Mouse (Mus musculus): ENCODE results near the gene Rasl11b. TPM values are rescaled to one million over a fixed set of nuclear protein-coding genes. Genes with fewer than 3 reads are reported as not detected.

Gene Rasl11b
- 134 and 140 TPM in 2 replicates for polyA plus RNA-seq (2016; fragmentation: Nextera tagmentation; extraction: Ambion mirVana)

DNA sequence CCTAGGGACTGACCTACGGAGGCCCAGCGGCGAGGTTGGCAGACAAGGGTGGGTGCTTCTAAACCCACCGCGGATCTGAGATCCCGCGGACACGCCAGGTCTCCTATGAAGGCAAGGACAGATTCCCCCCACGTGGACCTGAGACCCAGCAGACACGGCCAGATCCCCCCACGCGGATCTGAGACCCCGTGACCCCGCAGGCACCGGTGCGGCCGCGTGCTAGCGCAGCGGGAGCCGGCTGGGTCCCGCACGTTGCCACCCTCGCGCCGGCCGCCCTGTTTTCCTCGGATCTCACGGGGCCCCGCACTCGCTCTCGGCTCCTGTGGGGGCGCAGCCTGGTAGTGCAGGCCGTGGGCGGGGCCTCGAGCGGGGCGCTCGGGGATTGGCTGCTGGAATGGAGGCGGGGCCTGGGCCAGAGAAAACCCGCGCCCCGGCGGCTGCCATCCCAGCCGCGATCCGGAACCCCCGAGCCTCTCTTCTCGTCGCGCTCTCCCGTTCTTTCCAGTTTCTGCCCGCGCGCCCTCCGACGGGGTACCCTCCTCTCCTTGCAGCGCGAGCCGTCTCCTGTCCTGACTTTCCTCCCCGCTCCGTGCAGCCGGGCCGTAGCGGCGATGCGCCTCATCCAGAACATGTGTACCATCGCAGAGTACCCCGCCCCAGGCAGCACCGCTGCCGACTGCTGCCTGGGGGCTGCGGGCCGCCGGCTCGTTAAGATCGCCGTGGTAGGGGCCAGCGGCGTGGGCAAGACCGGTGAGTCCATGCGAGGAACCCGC, at the start of gene Rasl11b:
TSS of gene Rasl11b (plus strand) at position 446 of the 773 bp plus-strand sequence.
- peaks cover 60% of the 10 kb centered on the region for H3K4me1 ChIP-seq
- peaks cover 29% of the 10 kb centered on the region for H3K36me3 ChIP-seq
- H3K4me3 ChIP-seq: peak within 1 kb of the TSS; percentile 99
- peak within 1 kb of the TSS; percentile 94 for H3K4me2 ChIP-seq (replicated peaks)
- H3K27me3 ChIP-seq: no peaks in the 10 kb centered on the region
- under 1% methylated on average over 81 of the region's 82 CpGs for WGBS
- ATAC-seq (ENCODE audit: insufficient number of reproducible peaks, insufficient read depth, low FRiP score, low TSS enrichment): peak; percentile 77
- H3K9me3 ChIP-seq: no peaks in the 10 kb centered on the region
- peak within 1 kb of the TSS; percentile 95 for H3K27ac ChIP-seq
- peak within 1 kb of the TSS; percentile 98 for H3K9ac ChIP-seq

DNA sequence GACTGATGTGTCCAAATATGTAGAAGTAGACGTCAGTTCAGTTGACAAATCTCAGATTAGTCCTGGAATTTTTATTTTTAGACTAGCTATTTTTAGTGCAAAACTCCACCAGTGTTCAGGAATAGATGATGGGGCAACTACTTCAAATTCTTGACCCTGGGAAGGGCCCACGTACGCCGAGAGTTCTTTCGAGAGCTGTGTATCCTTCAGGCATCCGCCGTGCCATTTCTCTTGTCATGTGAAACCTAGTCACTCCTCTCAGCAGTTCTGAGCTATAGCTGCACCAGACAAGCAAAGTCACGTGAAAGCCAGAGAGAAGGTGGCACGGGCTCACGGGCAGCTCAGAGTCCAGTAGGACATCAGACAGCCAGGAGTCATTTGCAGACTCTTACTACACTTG, 47.5 kb upstream of the Rasl11b start:
- Histone ChIP-seq H3K36me3 (no peaks in the 10 kb centered on the region), H3K9ac (no peak overlapping the region), H3K27ac (no peak overlapping the region), H3K4me2 (replicated peaks) (no peak overlapping the region), H3K27me3 (no peaks in the 10 kb centered on the region), H3K4me1 (no peaks in the 10 kb centered on the region), H3K4me3 (no peak overlapping the region), H3K9me3 (no peaks in the 10 kb centered on the region)
- 70% methylated on average over 10 of the region's 10 CpGs for WGBS
- no peak for ATAC-seq (ENCODE audit: insufficient number of reproducible peaks, insufficient read depth, low FRiP score, low TSS enrichment)

DNA sequence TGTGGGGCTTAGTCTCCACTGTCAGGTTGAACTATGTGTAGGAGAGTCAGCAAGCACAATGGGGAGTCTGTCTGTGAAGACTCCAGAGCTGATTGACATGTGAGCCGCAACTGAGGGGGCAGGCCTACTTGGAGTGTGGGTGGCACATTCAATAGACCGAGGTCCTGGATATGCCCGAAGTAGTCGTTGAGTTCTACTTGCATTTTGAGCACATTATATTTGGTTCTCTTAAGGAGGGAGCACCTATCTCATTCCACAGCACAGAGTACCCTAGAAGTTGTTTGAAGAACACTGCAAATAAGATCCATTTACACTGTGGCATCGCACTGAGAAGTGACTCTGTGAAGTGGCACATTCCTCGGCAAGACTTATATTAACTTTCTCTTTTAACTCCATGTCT, 45.1 kb upstream of the Rasl11b start:
- 77% methylated on average over 6 of the region's 6 CpGs for WGBS
- Histone ChIP-seq H3K4me2 (replicated peaks) (no peak overlapping the region), H3K9me3 (no peaks in the 10 kb centered on the region), H3K27ac (no peak overlapping the region), H3K27me3 (no peaks in the 10 kb centered on the region), H3K4me1 (peaks cover 3% of the 10 kb centered on the region; the same call in 1 of the 2 replicates), H3K4me3 (no peak overlapping the region), H3K9ac (no peak overlapping the region), H3K36me3 (no peaks in the 10 kb centered on the region)
- ATAC-seq (ENCODE audit: insufficient number of reproducible peaks, insufficient read depth, low FRiP score, low TSS enrichment): no peak

DNA sequence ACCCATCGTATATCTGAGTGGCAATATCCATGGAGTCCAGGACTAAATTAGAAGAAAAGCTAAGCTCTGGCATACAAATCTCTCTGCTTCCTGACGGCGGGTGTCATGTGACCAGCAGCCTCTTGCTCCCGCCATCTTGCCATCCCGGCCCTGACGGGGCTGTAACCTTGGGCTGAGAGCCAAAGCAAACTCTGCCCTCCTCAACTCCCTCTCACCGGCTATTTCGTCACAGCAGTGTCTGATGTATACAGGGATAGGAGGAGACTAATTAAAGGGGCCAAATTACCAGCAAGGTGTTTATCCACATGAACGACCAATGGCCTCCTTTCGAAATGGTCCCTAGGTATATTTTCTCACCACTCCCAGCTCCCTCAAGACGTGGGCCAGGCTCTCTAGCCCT, 43.3 kb upstream of the Rasl11b start:
- ATAC-seq (ENCODE audit: insufficient number of reproducible peaks, insufficient read depth, low FRiP score, low TSS enrichment): no peak
- WGBS: 86% methylated on average over 11 of the region's 11 CpGs

DNA sequence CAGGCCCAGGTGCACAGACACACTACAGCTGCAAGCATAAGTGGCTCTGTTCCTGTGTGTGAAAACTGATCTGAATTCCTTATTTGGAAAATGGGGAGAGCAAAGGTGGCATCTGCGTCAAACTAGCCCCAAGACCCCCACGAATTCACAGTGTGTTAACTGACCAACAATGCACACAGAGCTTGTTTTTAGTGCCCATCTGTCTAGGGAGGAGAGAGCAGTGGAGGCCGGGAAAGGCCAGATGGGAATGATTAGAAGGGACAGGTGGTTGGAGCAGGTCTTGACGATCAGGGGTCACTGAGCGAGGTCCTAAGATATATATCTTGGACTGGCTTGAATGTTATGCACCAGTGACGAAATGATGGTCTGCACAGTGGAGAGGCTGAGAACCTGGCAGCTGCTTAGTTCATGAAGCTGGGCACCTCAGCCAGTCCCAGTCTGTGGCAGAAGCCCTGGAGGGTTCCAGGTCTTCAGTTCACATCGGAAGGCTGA, 39.2 kb upstream of the Rasl11b start:
- Histone ChIP-seq H3K4me3 (no peak overlapping the region), H3K27ac (no peak overlapping the region; the same call in 1 of the 2 replicates)
- WGBS: 19% methylated on average over 7 of the region's 7 CpGs

More for the DNA sequence above, 43.3 kb upstream of the Rasl11b start:
- Histone ChIP-seq H3K4me2 (replicated peaks) (no peak overlapping the region), H3K9ac (no peak overlapping the region), H3K4me1 (peaks cover 18% of the 10 kb centered on the region), H3K9me3 (no peaks in the 10 kb centered on the region), H3K4me3 (no peak overlapping the region), H3K36me3 (no peaks in the 10 kb centered on the region), H3K27ac (no peak overlapping the region), H3K27me3 (no peaks in the 10 kb centered on the region)

DNA sequence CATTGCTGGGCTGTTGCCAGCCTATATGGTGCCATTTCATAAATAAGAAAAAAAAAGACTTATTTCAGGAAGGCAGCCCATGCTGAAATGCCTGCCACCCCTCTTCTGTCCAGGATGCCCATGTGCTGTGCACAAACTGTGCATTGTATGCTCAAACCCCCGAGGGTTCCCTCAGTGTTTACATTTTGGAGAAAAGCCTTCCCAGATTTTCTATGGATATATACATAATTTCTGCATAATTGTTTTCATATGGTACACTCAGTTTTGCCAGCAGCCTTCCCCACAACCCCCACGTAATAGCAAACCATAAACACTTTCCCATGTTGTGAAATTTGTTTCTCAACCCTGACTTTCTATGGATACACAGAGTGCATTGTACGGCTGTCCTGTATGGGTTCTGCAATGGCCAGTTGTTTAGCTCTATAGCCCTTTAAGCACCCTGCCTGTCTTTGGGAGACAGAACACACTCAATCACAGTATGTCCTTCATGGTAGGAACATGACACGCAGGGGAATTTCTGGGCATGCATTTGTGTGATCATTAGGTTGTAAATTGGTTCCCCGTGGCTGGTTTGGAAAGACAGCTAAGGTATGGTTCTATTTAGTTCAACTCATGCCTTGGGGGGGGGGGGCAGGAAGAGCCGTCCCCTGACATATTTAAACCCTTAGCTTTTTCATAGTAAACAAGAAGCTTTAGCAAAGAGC, 36.0 kb upstream of the Rasl11b start:
- WGBS: 34% methylated on average over 6 of the region's 6 CpGs
- H3K27ac ChIP-seq: peak overlapping the region; percentile 89
- peaks cover 62% of the 10 kb centered on the region for H3K4me1 ChIP-seq
- no peaks in the 10 kb centered on the region for H3K36me3 ChIP-seq
- no peak overlapping the region for H3K9ac ChIP-seq
- no peak overlapping the region for H3K4me3 ChIP-seq
- no peaks in the 10 kb centered on the region for H3K27me3 ChIP-seq
- no peaks in the 10 kb centered on the region for H3K9me3 ChIP-seq
- H3K4me2 ChIP-seq (replicated peaks): no peak overlapping the region
- ATAC-seq (ENCODE audit: insufficient number of reproducible peaks, insufficient read depth, low FRiP score, low TSS enrichment): no peak

More for the DNA sequence above, 39.2 kb upstream of the Rasl11b start:
- no peak overlapping the region for H3K9ac ChIP-seq
- H3K36me3 ChIP-seq: no peaks in the 10 kb centered on the region
- H3K4me1 ChIP-seq: peaks cover 33% of the 10 kb centered on the region
- no peak overlapping the region for H3K4me2 ChIP-seq (replicated peaks)
- ATAC-seq (ENCODE audit: insufficient number of reproducible peaks, insufficient read depth, low FRiP score, low TSS enrichment): 0 out of 2 replicates have a peak, but pooled peaks have one; percentile 18
- H3K9me3 ChIP-seq: no peaks in the 10 kb centered on the region
- no peaks in the 10 kb centered on the region for H3K27me3 ChIP-seq

DNA sequence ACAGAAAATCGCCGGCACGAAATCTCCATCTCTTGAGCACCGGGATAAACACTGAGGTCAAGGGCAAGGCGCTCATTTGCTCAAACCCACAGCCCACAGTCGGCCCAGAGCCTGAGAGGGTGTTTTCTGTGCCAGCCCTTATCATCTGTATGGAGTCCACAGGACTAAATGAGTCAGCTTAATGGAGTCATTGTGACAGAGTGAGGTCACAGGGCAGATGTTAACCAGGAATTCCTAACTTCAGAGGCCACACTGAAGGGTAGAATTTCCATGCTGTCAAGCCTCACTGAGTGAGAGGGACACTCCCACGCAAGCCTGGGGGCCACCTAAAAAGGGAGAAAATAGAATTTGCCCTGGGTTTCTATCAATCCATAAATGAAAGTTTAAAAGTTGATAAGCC, 35.2 kb upstream of the Rasl11b start:
- Histone ChIP-seq H3K9ac (no peak overlapping the region), H3K9me3 (no peaks in the 10 kb centered on the region), H3K4me1 (peaks cover 68% of the 10 kb centered on the region), H3K4me2 (replicated peaks) (no peak overlapping the region), H3K27ac (peak overlapping the region; percentile 89), H3K4me3 (no peak overlapping the region), H3K36me3 (no peaks in the 10 kb centered on the region), H3K27me3 (no peaks in the 10 kb centered on the region)
- ATAC-seq (ENCODE audit: insufficient number of reproducible peaks, insufficient read depth, low FRiP score, low TSS enrichment): no peak
- 19% methylated on average over 7 of the region's 7 CpGs for WGBS

DNA sequence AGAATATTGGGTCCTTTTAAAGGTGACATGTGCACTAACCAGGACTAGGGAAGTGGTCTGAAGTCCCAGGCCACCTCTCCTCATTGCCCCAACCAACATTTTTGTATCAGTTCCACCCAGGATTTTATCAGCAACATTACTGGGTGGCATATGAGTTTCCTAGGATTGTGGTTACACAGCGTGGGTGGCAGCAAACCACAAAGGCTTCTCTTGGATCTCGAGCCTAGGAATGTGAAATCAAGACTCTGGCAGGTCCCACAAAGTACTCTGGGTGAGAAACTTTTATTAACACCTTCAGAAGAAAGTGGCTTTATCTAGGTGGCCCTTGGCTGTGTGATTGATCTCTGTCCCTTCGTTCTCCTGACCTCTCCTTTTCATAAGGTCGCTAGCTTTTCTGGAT, 34.7 kb upstream of the Rasl11b start:
- Histone ChIP-seq H3K27ac (peak overlapping the region; percentile 89), H3K4me3 (no peak overlapping the region), H3K27me3 (no peaks in the 10 kb centered on the region), H3K9me3 (no peaks in the 10 kb centered on the region), H3K4me1 (peaks cover 68% of the 10 kb centered on the region), H3K9ac (no peak overlapping the region), H3K4me2 (replicated peaks) (no peak overlapping the region), H3K36me3 (no peaks in the 10 kb centered on the region)
- WGBS: 48% methylated on average over 4 of the region's 4 CpGs
- no peak for ATAC-seq (ENCODE audit: insufficient number of reproducible peaks, insufficient read depth, low FRiP score, low TSS enrichment)

DNA sequence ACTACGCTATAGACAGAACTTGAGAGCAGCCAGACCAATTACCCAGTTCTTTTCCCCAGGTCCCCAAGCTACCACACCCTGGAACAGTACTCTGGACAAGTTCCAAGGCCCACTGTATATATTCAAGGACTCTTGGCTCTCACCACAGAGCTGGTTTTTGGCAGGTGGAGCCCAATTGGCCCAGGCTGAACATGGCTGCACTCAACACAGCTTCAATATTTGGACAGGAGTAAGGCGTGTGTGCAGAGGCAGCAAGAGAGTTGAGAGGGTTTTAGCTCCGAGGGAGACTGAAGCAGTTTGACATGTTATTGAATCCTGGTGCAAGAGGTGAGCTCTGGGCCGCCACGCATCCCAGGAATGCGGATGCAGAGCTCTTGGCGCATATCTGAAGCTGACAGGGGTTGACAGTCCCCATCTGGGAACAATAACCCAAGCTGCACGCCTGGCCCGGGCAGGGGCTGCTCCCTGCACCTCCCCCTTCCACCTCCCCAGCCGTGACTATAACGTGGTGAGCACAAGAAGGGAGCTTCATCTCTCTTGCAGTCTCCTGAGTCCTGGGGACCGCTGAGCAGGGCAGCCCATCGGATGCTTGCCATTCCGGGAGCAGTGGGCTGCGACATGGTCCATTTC, 33.7 kb upstream of the Rasl11b start:
- peak overlapping the region; percentile 89 for H3K27ac ChIP-seq
- no peak overlapping the region for H3K9ac ChIP-seq
- peaks cover 57% of the 10 kb centered on the region for H3K4me1 ChIP-seq

DNA sequence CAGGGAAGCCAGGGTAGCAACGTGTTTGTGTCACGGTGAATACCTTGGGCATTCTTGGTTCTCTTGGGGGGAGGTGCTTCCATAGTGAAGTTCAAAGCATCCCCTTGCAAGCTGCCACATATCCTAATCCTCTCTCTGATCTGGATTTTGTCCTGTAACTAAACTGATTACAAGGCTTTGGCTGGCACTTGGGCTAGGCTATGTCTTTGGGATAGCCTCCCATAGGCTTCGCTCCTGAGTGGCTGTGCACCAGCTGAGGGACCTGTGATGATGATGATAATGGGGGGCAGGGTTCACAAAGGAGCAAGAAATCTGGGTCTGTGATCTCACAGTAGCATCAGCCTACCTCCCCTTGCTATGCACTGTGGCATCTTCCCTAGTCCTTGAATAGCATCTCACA, 33.1 kb upstream of the Rasl11b start:
- no peak for ATAC-seq (ENCODE audit: insufficient number of reproducible peaks, insufficient read depth, low FRiP score, low TSS enrichment)
- Histone ChIP-seq H3K9ac (no peak overlapping the region), H3K4me2 (replicated peaks) (peak overlapping the region; percentile 49), H3K4me1 (peaks cover 57% of the 10 kb centered on the region), H3K27ac (peak overlapping the region; percentile 89), H3K36me3 (no peaks in the 10 kb centered on the region), H3K9me3 (no peaks in the 10 kb centered on the region), H3K4me3 (peak overlapping the region; percentile 19; the same call in 1 of the 2 replicates), H3K27me3 (no peaks in the 10 kb centered on the region)
- whole genome bisulfite sequencing: 23% methylated on average over 3 of the region's 3 CpGs

More for the DNA sequence above, 33.7 kb upstream of the Rasl11b start:
- H3K27me3 ChIP-seq: no peaks in the 10 kb centered on the region
- peak overlapping the region; percentile 19 for H3K4me3 ChIP-seq
- H3K9me3 ChIP-seq: no peaks in the 10 kb centered on the region
- no peaks in the 10 kb centered on the region for H3K36me3 ChIP-seq
- peak overlapping the region; percentile 49 for H3K4me2 ChIP-seq (replicated peaks)
- peak; percentile 90 for ATAC-seq (ENCODE audit: insufficient number of reproducible peaks, insufficient read depth, low FRiP score, low TSS enrichment)
- 6% methylated on average over 15 of the region's 15 CpGs for WGBS

DNA sequence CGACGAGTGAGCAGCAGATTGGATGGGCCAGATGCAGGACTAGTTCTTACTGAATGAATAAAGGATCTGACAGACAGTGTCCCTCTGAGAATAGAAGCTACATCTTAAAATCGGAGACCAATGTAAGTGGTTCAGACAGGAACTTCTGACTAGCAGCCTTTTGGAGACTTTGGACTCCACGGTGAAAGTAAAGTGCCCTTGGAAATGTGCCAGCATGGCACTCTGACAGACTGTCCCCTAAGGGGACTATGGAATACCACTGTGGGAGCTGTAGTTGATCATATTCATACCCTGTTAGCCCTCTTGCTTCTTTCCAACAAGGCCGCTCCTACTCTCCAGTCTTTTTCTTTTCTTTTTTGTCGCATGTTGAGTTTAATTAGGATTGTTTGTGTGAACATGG, 31.9 kb upstream of the Rasl11b start:
- H3K27ac ChIP-seq: no peak overlapping the region
- WGBS: 77% methylated on average over 6 of the region's 6 CpGs
- H3K27me3 ChIP-seq: no peaks in the 10 kb centered on the region
- no peak for ATAC-seq (ENCODE audit: insufficient number of reproducible peaks, insufficient read depth, low FRiP score, low TSS enrichment)
- H3K4me2 ChIP-seq (replicated peaks): no peak overlapping the region
- H3K9ac ChIP-seq: no peak overlapping the region
- no peaks in the 10 kb centered on the region for H3K36me3 ChIP-seq
- peaks cover 59% of the 10 kb centered on the region for H3K4me1 ChIP-seq
- H3K4me3 ChIP-seq: no peak overlapping the region
- H3K9me3 ChIP-seq: no peaks in the 10 kb centered on the region
